Mouse (Mus musculus) subcutaneous adipose tissue, adult 2 months (tissue): ENCODE results near the gene C530025M09Rik. TPM values are rescaled to one million over a fixed set of nuclear protein-coding genes. Genes with fewer than 3 reads are reported as not detected.

ENCODE experiments used
- polyA plus RNA-seq: library from polyadenylated mRNA; depleted of rRNA; stranded (reverse); fragments of >200 nt; gene quantifications from 2 replicates; pipeline ENCODE4 v1.2.3, GENCODE M21; 2012; ENCODE audit warnings: low replicate concordance; rRNA removed

C530025M09Rik gene
- not detected in 2 replicates for polyA plus RNA-seq

GRCm38 (mm10) chr2:149830536-149831458 lies at the start of gene C530025M09Rik:
C530025M09Rik (minus strand) TSS chr2:149831213.

GRCm38 (mm10) chr2:149828911-149829310 lies 2.1 kb downstream of the C530025M09Rik start, which contains the start of gene Syndig1:
Syndig1 (plus strand) TSS chr2:149829211.

Other genes with a start within 250 kb of the C530025M09Rik start
- gene Syndig1, start 2.0 kb downstream of the C530025M09Rik start, polyA plus RNA-seq, result 1.8 and 28.5 TPM in 2 replicates